Mouse (Mus musculus): ENCODE measurements around the gene Crybg1. TPM values are rescaled to one million over a fixed set of nuclear protein-coding genes. Genes with fewer than 3 reads are reported as not detected.

Gene Crybg1
- total RNA-seq, 1 experiment from 2014 or later, result 3.6 TPM

Other genes with a start within 250 kb of the Crybg1 start
- gene Qrsl1, start 247.1 kb downstream of the Crybg1 start, total RNA-seq (2017), result 13.2 and 18.7 TPM in 2 replicates
- gene Rtn4ip1, start 247.0 kb downstream of the Crybg1 start, total RNA-seq (2017), result 13.1 and 13.8 TPM in 2 replicates
- 25.1 and 33.5 TPM in 2 replicates for gene Atg5, start 119.5 kb upstream of the Crybg1 start, total RNA-seq (2017)

Measured in hematopoietic stem cell, adult 5-6 weeks (primary cell).